Mouse (Mus musculus) stomach, embryonic 15.5 days (tissue): ENCODE data around the gene Hid1. TPM values are rescaled to one million over a fixed set of nuclear protein-coding genes. Genes with fewer than 3 reads are reported as not detected.

Experiments
- ATAC-seq: fragments of 200-750 bp; cut with Nextera tagmentation; 2 replicates; pipeline ENCODE4 v1.8.0; 2017; ENCODE audit warnings: low read depth, moderate number of reproducible peaks, moderate TSS enrichment; ENCODE audit not compliant: insufficient read depth, low FRiP score
- H3K27ac ChIP-seq: fragments of 300-500 bp; sonication (generic); 2 replicates; pipeline ENCODE4 v1.5.1; 2015; ENCODE audit warnings: mild to moderate bottlenecking, inconsistent platforms
- H3K27me3 ChIP-seq: fragments of 300-500 bp; sonication (generic); replicated peaks from 2 replicates; pipeline ENCODE4 v1.6.1; 2015; ENCODE audit warnings: inconsistent platforms
- H3K36me3 ChIP-seq: fragments of 300-500 bp; sonication (generic); 2 replicates; pipeline ENCODE4 v1.6.1; 2015; ENCODE audit warnings: inconsistent platforms
- H3K4me1 ChIP-seq: fragments of 300-500 bp; sonication (generic); 2 replicates; pipeline ENCODE4 v1.6.1; 2015; ENCODE audit warnings: inconsistent platforms
- H3K4me2 ChIP-seq: fragments of 300-500 bp; sonication (generic); 2 replicates; pipeline ENCODE4 v1.6.1; 2015; ENCODE audit warnings: mild to moderate bottlenecking, inconsistent platforms
- H3K4me3 ChIP-seq: fragments of 300-500 bp; sonication (generic); replicated peaks from 2 replicates; pipeline ENCODE4 v1.5.1; 2015; ENCODE audit warnings: inconsistent platforms
- H3K9ac ChIP-seq: fragments of 300-500 bp; sonication (generic); 2 replicates; pipeline ENCODE4 v1.6.1; 2015; ENCODE audit warnings: inconsistent platforms
- H3K9me3 ChIP-seq: fragments of 300-500 bp; sonication (generic); 2 replicates; pipeline ENCODE4 v1.6.1; 2016; ENCODE audit warnings: inconsistent platforms
- WGBS: fragments of 180-500 bp; shearing (Covaris S2); methylation state at CpG from one replicate; pipeline ENCODE4 v1.1.7; 2015; 5-methylcytosine and 5-hydroxymethylcytosine counted together
- polyA plus RNA-seq: library from polyadenylated mRNA; unstranded; fragments of >200 nt; fragmentation: Nextera tagmentation; extraction: Ambion mirVana; gene quantifications from 2 replicates; pipeline ENCODE4 v1.2.1, GENCODE M21; 2015

The Hid1 gene
- polyA plus RNA-seq, 1 experiment from 2014 or later: 32.9 TPM

DNA sequence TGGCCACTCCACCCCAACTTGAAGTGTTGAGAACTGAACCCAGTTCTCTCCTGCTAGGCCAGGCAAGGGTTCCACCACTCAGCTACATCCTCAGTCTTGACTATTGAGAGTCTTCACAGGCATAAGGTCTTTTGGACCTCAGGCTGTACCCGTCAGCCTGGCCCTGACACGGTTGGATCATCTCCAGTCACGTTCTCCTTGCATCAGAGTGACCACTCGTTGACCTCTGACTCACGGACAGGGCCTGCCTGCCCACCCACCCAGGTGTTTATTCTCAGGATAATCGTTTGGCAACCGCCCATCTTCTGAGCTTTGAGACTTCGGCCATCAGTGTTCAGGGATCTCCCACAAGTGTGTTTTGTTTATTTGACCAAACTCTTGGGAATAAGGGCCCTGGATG is 64.4 kb downstream of the Hid1 start:
- Histone ChIP-seq H3K36me3 (no peaks in the 10 kb centered on the region), H3K27ac (no peak overlapping the region), H3K27me3 (peaks cover 10% of the 10 kb centered on the region; the same call in 1 of the 2 replicates), H3K9ac (no peak overlapping the region), H3K4me2 (no peak overlapping the region), H3K9me3 (no peaks in the 10 kb centered on the region), H3K4me1 (0 out of 2 replicates have a peak, but pooled peaks cover 5% of the 10 kb centered on the region), H3K4me3 (no peak overlapping the region)
- WGBS: 24% methylated on average over 8 of the region's 8 CpGs
- no peak for ATAC-seq

DNA sequence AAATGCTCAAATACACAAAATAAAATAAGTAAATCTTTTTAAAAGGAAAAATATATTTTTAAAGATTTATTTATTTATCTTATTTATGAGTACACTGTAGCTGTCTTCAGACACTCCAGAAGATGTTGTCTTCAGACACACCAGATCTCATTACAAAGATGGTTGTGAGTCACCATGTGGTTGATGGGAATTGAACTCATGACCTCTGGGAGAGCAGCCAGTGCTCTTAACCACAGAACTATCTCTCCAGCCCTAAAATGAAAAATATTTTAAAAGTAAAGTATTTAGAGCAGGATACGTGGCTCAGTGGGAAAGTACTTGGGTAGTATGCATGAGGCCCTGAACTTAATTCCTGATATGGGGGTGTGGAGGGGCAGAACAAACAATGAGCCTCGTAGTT is 66.2 kb downstream of the Hid1 start:
- no peak for ATAC-seq
- H3K27me3 ChIP-seq: peaks cover 6% of the 10 kb centered on the region
- H3K4me3 ChIP-seq: no peak overlapping the region
- H3K9ac ChIP-seq: no peak overlapping the region
- no peak overlapping the region for H3K27ac ChIP-seq
- WGBS: 74% methylated on average over 2 of the region's 2 CpGs
- peaks cover 4% of the 10 kb centered on the region; the same call in 1 of the 2 replicates for H3K4me1 ChIP-seq
- H3K4me2 ChIP-seq: no peak overlapping the region
- no peaks in the 10 kb centered on the region for H3K9me3 ChIP-seq
- H3K36me3 ChIP-seq: no peaks in the 10 kb centered on the region

DNA sequence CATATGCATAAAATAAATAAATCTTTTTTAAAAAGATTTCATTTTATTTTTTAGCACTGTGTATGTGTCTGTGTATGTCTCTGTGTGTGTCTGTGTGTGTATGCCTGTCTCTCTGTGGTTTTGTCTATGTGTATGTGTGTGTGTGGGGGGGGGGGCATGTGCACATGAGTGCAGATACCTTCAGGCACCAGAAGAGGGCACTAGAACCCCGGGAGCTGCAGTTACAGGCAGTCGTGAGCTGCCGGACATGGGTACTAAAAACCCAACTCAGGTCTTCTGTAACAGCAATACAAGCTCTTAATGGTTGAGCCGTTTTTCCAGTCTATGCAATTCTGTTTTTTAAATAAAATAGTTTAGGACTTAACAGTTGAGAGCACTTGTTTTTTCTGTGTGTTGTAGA is 66.8 kb downstream of the Hid1 start:
- ATAC-seq: no peak
- peaks cover 4% of the 10 kb centered on the region; the same call in 1 of the 2 replicates for H3K4me1 ChIP-seq
- no peaks in the 10 kb centered on the region for H3K9me3 ChIP-seq
- no peak overlapping the region for H3K4me3 ChIP-seq
- no peak overlapping the region for H3K9ac ChIP-seq
- H3K27ac ChIP-seq: no peak overlapping the region
- 87% methylated on average over 4 of the region's 4 CpGs for WGBS
- H3K36me3 ChIP-seq: no peaks in the 10 kb centered on the region
- no peak overlapping the region for H3K4me2 ChIP-seq
- H3K27me3 ChIP-seq: peaks cover 6% of the 10 kb centered on the region

- Histone ChIP-seq H3K27me3 (peaks cover 6% of the 10 kb centered on the region), H3K36me3 (no peaks in the 10 kb centered on the region), H3K27ac (no peak overlapping the region), H3K4me3 (no peak overlapping the region), H3K4me1 (peaks cover 4% of the 10 kb centered on the region; the same call in 1 of the 2 replicates), H3K9ac (no peak overlapping the region), H3K4me2 (no peak overlapping the region), H3K9me3 (no peaks in the 10 kb centered on the region)
- WGBS: 67% methylated on average over 8 of the region's 8 CpGs
- ATAC-seq: no peak
Measured at GRCm38 (mm10) chr11:115298160-115298559, 69.4 kb downstream of the Hid1 start.

Other genes starting within 250 kb of the Hid1 start
- 2.1 and 2.6 TPM in 2 replicates for gene Cd300lf, start 233.8 kb downstream of the Hid1 start, polyA plus RNA-seq
- gene Slc9a3r1, start 204.4 kb downstream of the Hid1 start, polyA plus RNA-seq: 142 and 144 TPM in 2 replicates
- 9.3 and 11.5 TPM in 2 replicates for gene Tmem104, start 180.3 kb downstream of the Hid1 start, polyA plus RNA-seq
- 23.2 and 24.0 TPM in 2 replicates for gene Nat9, start 179.9 kb downstream of the Hid1 start, polyA plus RNA-seq
- gene Grin2c, start 100.5 kb downstream of the Hid1 start, polyA plus RNA-seq: 0.10 and 0.12 TPM in 2 replicates
- gene Fdxr, start 90.7 kb downstream of the Hid1 start, polyA plus RNA-seq: 16.6 and 17.8 TPM in 2 replicates
- gene Fads6, start 70.1 kb downstream of the Hid1 start, polyA plus RNA-seq: 2.0 TPM in 2 replicates
- 0.46 and 0.90 TPM in 2 replicates for gene Otop2, start 60.6 kb downstream of the Hid1 start, polyA plus RNA-seq
- gene Ush1g, start 45.7 kb downstream of the Hid1 start, polyA plus RNA-seq: 0.26 and 0.35 TPM in 2 replicates
- gene Otop3, start 33.0 kb downstream of the Hid1 start, polyA plus RNA-seq: 2.4 and 2.7 TPM in 2 replicates
- gene Cdr2l, start 14.2 kb upstream of the Hid1 start, polyA plus RNA-seq: 10.0 and 10.5 TPM in 2 replicates
- gene Mrpl58, start 36.0 kb upstream of the Hid1 start, polyA plus RNA-seq: 184 and 196 TPM in 2 replicates
- gene Atp5h, start 52.2 kb upstream of the Hid1 start, polyA plus RNA-seq: 824 and 904 TPM in 2 replicates
- 14.6 and 15.6 TPM in 2 replicates for gene Kctd2, start 52.4 kb upstream of the Hid1 start, polyA plus RNA-seq
- gene Trim80, start 72.8 kb upstream of the Hid1 start, polyA plus RNA-seq: 0.23 and 0.35 TPM in 2 replicates
- 2.3 and 3.1 TPM in 2 replicates for gene Slc16a5, start 94.7 kb upstream of the Hid1 start, polyA plus RNA-seq
- 5.5 and 6.8 TPM in 2 replicates for gene Armc7, start 107.9 kb upstream of the Hid1 start, polyA plus RNA-seq
- gene Nt5c, start 124.1 kb upstream of the Hid1 start, polyA plus RNA-seq: 115 and 123 TPM in 2 replicates
- gene Jpt1, start 146.6 kb upstream of the Hid1 start, polyA plus RNA-seq: 472 and 482 TPM in 2 replicates
- gene Sumo2, start 168.5 kb upstream of the Hid1 start, polyA plus RNA-seq: 838 and 874 TPM in 2 replicates
- 159 and 181 TPM in 2 replicates for gene Nup85, start 196.7 kb upstream of the Hid1 start, polyA plus RNA-seq
- gene Mrps7, start 236.2 kb upstream of the Hid1 start, polyA plus RNA-seq: 81.7 and 92.7 TPM in 2 replicates
- 15.9 and 24.3 TPM in 2 replicates for gene Gga3, start 236.3 kb upstream of the Hid1 start, polyA plus RNA-seq
- 31.9 and 34.4 TPM in 2 replicates for gene Mif4gd, start 245.2 kb upstream of the Hid1 start, polyA plus RNA-seq